Mouse (Mus musculus): ENCODE results near the gene Relch. TPM values are rescaled to one million over a fixed set of nuclear protein-coding genes. Genes with fewer than 3 reads are reported as not detected.

Gene Relch
- polyA plus RNA-seq, 1 experiment: 10.5 TPM

GRCm38 (mm10) chr1:105802941-105803340, 139.3 kb downstream of the Relch start:
- Histone ChIP-seq H3K79me2 (ENCODE audit: control insufficient read depth, insufficient read depth) (no peaks in the 10 kb centered on the region), H3K27me3 (ENCODE audit: control insufficient read depth, insufficient read depth, insufficient read length) (no peaks in the 10 kb centered on the region), H3K4me2 (ENCODE audit: low read depth) (no peak overlapping the region), H3K36me3 (ENCODE audit: control insufficient read depth, insufficient read depth) (no peaks in the 10 kb centered on the region), H3K4me3 (no peak overlapping the region), H3ac (ENCODE audit: control insufficient read depth, insufficient read length) (no peak overlapping the region)
- TF ChIP-seq TCF12 (IDR thresholded peaks at IDR 0.05; ENCODE audit: insufficient read depth, poor library complexity, severe bottlenecking) (no peak), REST (IDR thresholded peaks at IDR 0.05; ENCODE audit: insufficient read depth, insufficient read length) (no peak), TCF3 (IDR thresholded peaks at IDR 0.05; ENCODE audit: insufficient read length, low read depth) (no peak)

- Histone ChIP-seq H3K36me3 (ENCODE audit: control insufficient read depth, insufficient read depth) (no peaks in the 10 kb centered on the region), H3K4me2 (ENCODE audit: low read depth) (no peak overlapping the region), H3ac (ENCODE audit: control insufficient read depth, insufficient read length) (no peak overlapping the region), H3K4me3 (no peak overlapping the region), H3K79me2 (ENCODE audit: control insufficient read depth, insufficient read depth) (no peaks in the 10 kb centered on the region), H3K27me3 (ENCODE audit: control insufficient read depth, insufficient read depth, insufficient read length) (no peaks in the 10 kb centered on the region)
- TF ChIP-seq CEBPB (IDR thresholded peaks at IDR 0.05; ENCODE audit: insufficient read depth, poor library complexity, severe bottlenecking) (no peak), USF1 (IDR thresholded peaks at IDR 0.05; ENCODE audit: low read depth) (no peak), MYOD1 (IDR thresholded peaks at IDR 0.05; ENCODE audit: control insufficient read depth in 1 of 3, insufficient read length in 2 of 3, low read depth in 2 of 3) (no peak), POLR2A (IDR thresholded peaks at IDR 0.05; ENCODE audit: insufficient read length, low read depth) (no peak), MAX (IDR thresholded peaks at IDR 0.05; ENCODE audit: low read depth) (no peak)
Measured at GRCm38 (mm10) chr1:105804285-105804684, 140.6 kb downstream of the Relch start.

Other genes with a start within 250 kb of the Relch start
- 9.3 TPM for gene Pign, start 184 bp upstream of the Relch start, polyA plus RNA-seq (2012; fragmentation: generic; extraction: Trizol)
- 0.06 TPM for gene Tnfrsf11a, start 116.9 kb downstream of the Relch start, polyA plus RNA-seq (2012; fragmentation: generic; extraction: Trizol)

Data from myocyte (in vitro differentiated cells).